Mouse (Mus musculus): Measurements from ENCODE around the gene Oasl1. TPM values are rescaled to one million over a fixed set of nuclear protein-coding genes. Genes with fewer than 3 reads are reported as not detected.

Gene Oasl1
- 4.4 and 5.9 TPM in 2 replicates for polyA plus RNA-seq (2012; rRNA removed)

DNA sequence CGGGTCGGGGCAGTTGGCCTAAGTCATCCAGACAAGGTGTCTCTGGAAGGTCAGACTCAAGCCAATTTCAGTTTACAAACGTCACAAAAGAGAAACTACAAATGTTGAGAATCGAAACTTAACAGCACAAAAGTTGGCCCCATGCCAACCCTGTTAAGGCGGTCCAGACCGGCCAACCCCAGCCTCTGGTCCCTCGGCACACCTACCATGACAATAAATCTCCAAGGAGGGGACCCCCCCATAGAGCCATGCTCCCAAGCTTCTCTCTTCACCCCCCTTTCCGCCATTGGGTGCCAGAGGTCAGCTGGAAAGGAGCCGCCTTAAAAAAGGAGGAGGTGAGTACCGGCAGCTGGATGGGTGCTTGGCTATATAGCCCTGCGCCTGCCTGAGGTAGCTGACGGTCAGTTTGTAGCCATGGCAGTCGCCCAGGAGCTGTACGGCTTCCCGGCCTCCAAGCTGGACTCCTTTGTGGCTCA, at the start of gene Oasl1:
Gene Oasl1 (plus strand): TSS at position 243 of the 476 bp plus-strand sequence.

DNA sequence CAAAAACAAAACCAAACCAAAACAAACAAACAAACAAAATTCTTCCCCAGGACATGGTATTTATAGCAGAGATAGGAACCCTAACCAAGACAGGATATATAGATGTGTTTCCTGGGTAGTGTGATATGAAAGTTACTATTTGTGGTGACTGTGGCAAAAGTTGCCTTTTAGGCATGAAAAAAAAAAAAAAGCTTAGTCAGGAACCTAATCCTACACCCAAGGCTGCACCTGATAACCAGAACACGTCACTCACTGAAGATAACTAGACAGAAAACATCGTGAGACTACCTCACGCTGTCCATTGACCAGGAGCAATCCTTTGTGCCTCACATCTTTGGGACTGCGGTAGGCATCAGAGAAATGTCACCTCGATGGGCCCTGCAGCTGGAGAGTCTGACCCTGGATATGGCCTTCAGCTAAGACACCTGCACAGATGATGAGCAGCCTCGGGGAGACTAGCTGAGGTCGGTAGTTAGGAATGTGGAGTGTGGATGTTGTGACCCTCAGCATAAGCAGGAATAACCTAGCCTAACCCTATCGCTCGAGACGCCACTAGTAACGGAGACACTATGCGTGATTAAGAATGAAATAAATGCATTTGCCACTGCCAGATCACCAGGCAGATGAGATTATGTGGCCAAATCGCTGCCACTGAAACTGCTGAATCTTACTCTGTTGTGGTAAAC, 26.2 kb upstream of the Oasl1 start, which contains the start of gene Oasl2:
Gene Oasl2 (plus strand): TSS at position 249 of the 686 bp plus-strand sequence.

GRCm38 (mm10) chr5:114942074-114942765, 19.2 kb downstream of the Oasl1 start, which contains the start of gene 2210016L21Rik:
Gene 2210016L21Rik (plus strand): TSS chr5:114942158.

GRCm38 (mm10) chr5:114970824-114971227, 47.8 kb downstream of the Oasl1 start, which contains the start of gene Hnf1a:
Gene Hnf1a (minus strand): TSS chr5:114971094.

Other genes with a start within 250 kb of the Oasl1 start
- 89.3 and 108 TPM in 2 replicates for gene Gltp, start 232.3 kb upstream of the Oasl1 start, polyA plus RNA-seq (2012; rRNA removed)
- gene Tchp, start 215.5 kb upstream of the Oasl1 start, polyA plus RNA-seq (2012; rRNA removed) = 17.0 TPM in 2 replicates
- gene Ankrd13a, start 148.6 kb upstream of the Oasl1 start, polyA plus RNA-seq (2012; rRNA removed) = 79.4 and 87.0 TPM in 2 replicates
- 59.4 and 63.5 TPM in 2 replicates for gene Git2, start 147.7 kb upstream of the Oasl1 start, polyA plus RNA-seq (2012; rRNA removed)
- 56.0 and 59.4 TPM in 2 replicates for gene 1500011B03Rik, start 99.8 kb upstream of the Oasl1 start, polyA plus RNA-seq (2012; rRNA removed)
- gene 4930519G04Rik, start 69.6 kb upstream of the Oasl1 start, polyA plus RNA-seq (2012; rRNA removed) = 0.06 TPM in 1 of 2 replicates, not detected in the other
- not detected in 2 replicates for gene Gm9936, start 64.6 kb upstream of the Oasl1 start, polyA plus RNA-seq (2012; rRNA removed)
- 12.8 and 16.7 TPM in 2 replicates for gene Oasl2, start 26.3 kb upstream of the Oasl1 start, polyA plus RNA-seq (2012; rRNA removed)
- gene 2210016L21Rik, start 18.9 kb downstream of the Oasl1 start, polyA plus RNA-seq (2012; rRNA removed) = 27.6 and 31.4 TPM in 2 replicates
- 0.16 and 0.18 TPM in 2 replicates for gene Hnf1a, start 47.9 kb downstream of the Oasl1 start, polyA plus RNA-seq (2012; rRNA removed)
- gene Sppl3, start 87.9 kb downstream of the Oasl1 start, polyA plus RNA-seq (2012; rRNA removed) = 174 TPM in 2 replicates
- not detected in 2 replicates for gene Gm10401, start 175.1 kb downstream of the Oasl1 start, polyA plus RNA-seq (2012; rRNA removed)
- gene Acads, start 196.1 kb downstream of the Oasl1 start, polyA plus RNA-seq (2012; rRNA removed) = 141 and 147 TPM in 2 replicates
- gene Unc119b, start 211.7 kb downstream of the Oasl1 start, polyA plus RNA-seq (2012; rRNA removed) = 56.5 and 57.8 TPM in 2 replicates
- 84.1 and 84.5 TPM in 2 replicates for gene Mlec, start 234.9 kb downstream of the Oasl1 start, polyA plus RNA-seq (2012; rRNA removed)

All from ovary, adult 2 months (tissue).